Mouse (Mus musculus): ENCODE measurements at regions not wholly inside any gene's neighbourhood (a gene's known extent, or its start where the extent isn't known, plus 50 kb on each side); places are given as distances from the start of the nearest gene placed in this dataset.

- no peak for DNase-seq
These were observed 374.0 kb downstream of the Dhx35 start for GRCm38 (mm10) chr2:159168553-159169064.

- DNase-seq: no peak
These were observed 401.5 kb downstream of the Dhx35 start for GRCm38 (mm10) chr2:159196156-159196555.

GRCm38 (mm10) chr2:159232266-159232665, 437.7 kb downstream of the Dhx35 start:
- DNase-seq: no peak

GRCm38 (mm10) chr2:159235000-159235399, 440.4 kb downstream of the Dhx35 start:
- no peak for DNase-seq

DNA sequence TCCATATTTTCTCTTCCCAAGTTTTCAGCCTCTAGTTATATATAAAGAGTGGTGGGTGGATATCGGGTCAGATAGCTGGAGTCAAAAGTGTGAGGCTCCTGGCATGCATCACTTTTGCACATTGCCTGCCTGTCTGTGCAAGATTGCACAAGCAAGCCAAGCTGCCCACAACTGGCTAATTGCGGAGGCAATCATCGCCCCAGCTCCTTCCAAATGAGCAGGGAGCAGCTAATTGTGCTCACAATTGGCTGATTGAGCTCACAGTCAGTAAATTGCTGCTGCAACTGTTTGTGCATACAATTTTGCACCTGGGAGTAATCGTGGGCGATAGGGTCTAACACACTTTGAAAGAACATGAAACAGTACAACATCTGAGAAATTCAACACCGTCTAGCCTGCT, 455.5 kb downstream of the Dhx35 start:
- no peak for DNase-seq

GRCm38 (mm10) chr2:159250993-159251665, 456.5 kb downstream of the Dhx35 start:
- DNase-seq: no peak

DNA sequence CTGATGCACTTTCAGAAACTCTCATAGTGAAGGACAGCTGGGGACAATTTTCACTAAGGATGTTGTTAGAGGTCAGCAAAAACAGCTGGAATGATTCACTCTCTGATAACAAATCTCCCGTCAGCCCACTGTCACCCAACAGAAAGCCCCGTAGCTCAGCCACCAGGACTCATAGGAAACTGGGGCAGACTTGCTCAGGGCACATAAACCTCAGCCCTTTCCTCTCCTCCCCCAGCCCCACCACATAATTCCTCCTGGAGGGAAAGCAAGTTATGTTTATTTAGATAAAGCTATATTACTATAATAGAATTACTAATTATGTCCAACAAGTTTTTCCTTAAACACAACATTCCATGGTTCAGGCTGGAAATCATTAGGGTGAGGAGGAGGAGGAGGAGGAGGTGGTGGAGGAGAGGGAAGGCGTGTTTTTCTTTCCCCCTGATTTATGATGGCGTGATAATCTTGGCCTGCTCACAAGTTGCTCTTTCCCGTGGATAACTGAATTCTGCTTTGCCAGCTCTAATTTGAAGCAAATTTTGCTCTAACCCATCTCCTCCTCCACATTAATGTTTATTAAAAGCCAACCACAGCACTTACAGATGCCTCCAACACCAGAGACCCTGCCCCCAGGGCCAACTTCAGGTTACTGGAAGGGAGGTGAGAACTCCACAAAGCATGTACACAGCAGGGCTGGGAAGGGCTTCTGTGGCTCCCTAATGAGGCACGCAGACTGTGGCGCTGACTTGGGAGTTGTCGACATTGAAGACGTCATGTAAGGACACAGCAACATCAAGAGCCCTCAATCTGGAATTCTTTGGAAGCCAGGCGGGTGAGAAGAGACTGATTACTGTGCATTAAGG, 475.8 kb downstream of the Dhx35 start:
- DNase-seq: no peak

GRCm38 (mm10) chr2:159278896-159279295, 484.3 kb downstream of the Dhx35 start:
- DNase-seq: no peak

- DNase-seq: no peak
These were observed 487.1 kb downstream of the Dhx35 start for GRCm38 (mm10) chr2:159281558-159282320.

DNA sequence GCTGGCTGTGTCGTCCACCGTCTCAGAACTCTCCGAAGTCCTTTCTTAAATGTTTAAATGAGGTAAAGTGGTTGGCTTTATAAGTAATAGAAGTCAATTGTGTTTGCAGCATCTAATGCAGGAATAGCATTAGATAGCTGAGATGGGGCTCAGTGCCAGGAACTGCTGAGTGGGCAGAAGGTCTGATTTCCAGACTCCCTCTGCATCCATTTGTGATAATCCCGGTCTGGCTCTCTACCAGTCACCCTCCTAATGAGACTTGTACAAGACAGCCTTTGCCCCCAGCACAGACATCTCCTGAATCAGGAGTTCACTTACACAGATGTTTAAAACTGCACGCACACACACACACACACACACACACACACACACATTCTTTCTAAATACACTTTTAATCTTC, 489.5 kb downstream of the Dhx35 start:
- no peak for DNase-seq

GRCm38 (mm10) chr2:159284525-159285189, 490.1 kb downstream of the Dhx35 start:
- DNase-seq: no peak

DNA sequence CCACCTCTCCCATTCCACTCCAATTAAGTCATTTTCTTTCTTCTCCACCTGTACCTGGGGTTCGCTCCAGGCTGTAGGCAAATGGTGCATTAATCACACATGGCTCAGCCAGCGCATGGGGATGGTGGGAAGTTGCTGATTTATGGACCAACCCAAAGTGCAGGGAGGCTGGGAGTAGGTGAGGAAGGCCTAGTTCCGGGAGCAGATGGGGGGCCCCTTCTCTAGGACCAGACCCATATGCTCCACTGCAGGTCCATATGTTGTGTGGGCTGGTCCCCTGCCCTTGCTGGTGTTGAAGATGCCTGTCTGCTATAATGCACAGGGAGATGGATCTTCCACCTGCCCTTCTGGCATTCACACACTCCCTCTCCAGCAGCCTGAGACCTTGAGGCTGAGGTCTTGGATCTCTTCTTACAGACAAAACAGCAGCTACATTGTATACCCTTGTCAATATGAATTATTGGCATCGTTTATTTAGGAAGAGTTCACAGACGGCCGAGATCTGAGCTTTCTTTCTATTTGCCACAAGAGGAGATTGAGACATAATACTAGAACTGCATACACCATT, 493.5 kb downstream of the Dhx35 start:
- no peak for DNase-seq

DNA sequence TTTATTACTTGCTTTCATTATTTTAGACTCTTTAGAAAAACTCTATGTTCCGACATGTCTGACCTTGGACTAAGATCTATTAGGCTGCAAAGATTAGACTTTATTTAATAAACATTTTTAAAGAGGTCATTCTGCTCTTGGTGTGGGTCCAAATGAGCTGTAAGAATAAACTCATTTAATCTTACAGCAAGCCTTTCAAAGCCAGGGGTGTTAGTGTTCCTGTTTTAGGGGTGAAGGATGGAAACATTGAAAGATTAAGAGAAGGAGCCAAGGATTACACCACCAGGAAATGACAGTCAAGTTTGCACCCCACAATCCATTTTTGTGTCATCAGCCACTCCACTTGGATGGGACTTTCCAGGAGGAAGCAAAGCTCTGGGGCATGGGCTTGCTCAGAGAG, 495.5 kb downstream of the Dhx35 start:
- no peak for DNase-seq

GRCm38 (mm10) chr2:159307001-159307400, 512.4 kb downstream of the Dhx35 start:
- DNase-seq: no peak

DNA sequence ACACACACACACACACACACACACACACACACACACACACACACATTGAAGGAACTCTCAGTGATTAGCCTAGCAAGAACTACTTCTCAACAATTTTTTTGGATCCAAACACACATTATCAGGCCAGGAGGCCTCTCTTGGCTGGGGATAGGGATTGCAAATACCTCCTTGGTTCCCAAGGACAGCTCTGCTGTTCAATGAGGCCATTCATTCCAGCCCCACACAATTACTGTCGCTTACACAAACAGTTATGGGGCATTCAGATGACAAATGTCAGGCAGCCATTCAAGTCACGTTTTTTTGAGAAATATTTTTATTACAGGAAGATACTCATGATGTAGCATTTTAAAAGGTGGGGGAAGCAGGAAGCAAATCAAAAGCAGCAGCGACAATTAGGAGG, 540.1 kb downstream of the Dhx35 start:
- DNase-seq: no peak

DNA sequence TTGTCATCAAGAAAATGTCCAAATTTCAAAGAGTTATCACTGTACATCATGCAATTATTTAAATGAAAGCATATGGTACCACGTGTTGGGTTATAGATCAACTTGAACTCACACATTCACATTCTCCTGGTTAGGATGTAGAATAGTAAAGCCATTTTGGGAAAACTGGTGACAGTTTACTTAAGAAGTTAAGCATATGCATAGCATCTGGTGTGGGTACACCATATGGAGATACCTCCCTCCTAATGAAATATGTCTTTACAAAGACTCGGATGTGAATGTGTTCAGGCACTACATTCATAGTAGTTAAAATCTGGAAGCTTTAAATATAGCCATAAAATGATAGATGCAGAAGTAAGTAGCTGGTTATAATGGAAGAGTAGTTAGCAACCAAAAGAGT, 542.0 kb downstream of the Dhx35 start:
- DNase-seq: no peak

DNA sequence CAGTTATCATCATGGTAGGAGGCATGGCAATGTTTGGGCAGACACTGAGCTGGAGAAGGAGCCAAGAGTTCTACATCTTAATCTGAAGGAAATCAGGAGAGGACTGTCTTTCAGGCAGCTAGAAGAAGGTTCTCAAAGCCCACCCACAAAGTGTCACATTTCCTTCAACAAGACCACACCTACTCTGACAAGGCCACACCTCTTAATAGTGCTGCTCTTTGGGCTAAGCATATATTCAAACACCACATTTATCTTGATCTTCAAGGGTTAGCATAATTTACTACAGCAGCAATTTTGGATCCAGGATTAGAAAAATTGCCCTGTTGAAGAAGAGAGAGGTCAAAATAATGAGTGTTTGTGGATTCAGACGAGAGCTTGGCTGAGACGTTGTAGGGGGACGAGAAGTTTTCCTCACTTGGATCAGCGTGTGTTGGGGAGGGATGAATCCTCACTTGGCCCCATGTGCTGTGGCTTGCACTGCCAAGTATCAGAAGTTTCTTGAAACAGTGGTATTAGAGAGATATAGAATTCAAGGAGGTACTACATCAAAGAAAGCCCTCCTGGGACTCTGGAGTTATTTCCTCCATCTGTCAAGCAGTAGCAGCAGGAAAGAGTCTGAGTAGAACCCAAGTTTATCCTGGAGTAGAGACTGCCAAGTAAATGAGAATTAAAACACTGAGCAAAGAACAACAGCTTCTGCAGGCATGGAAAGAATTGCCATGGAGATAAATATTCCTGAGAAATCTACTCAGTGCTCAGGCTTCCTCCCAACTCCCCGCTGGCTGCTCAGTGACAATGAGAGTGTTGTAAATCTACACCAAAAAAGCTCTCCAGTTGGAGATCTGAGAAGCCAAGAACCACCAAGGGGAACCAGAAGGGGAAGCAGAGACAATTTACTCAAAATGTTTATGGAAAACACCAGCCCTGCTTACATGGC, 549.3 kb downstream of the Dhx35 start:
- DNase-seq: no peak

- DNase-seq: no peak
These were observed 559.6 kb downstream of the Dhx35 start for GRCm38 (mm10) chr2:159354247-159354646.

- no peak for DNase-seq
These were observed 561.9 kb downstream of the Dhx35 start for GRCm38 (mm10) chr2:159356503-159356902.

GRCm38 (mm10) chr2:159361371-159361770, 566.8 kb downstream of the Dhx35 start:
- no peak for DNase-seq

GRCm38 (mm10) chr2:159392865-159393264, 598.3 kb downstream of the Dhx35 start:
- DNase-seq: no peak

Data from cerebellum, adult 11 months (tissue).